Mouse (Mus musculus) MEL (cell line): ENCODE measurements at regions not wholly inside any gene's neighbourhood (a gene's known extent, or its start where the extent isn't known, plus 50 kb on each side); places are given as distances from the start of the nearest gene placed in this dataset.

Source experiments
- DNase-seq: peaks from one replicate; pipeline ENCODE4 v3.0.0; 2011; ENCODE audit warnings: low read depth, low spot score
- H3K27ac ChIP-seq: 2 replicates; pipeline ENCODE4 v1.5.1; 2012; ENCODE audit warnings: low read depth, mild to moderate bottlenecking, control low read depth, low read length, moderate library complexity; ENCODE audit not compliant: control insufficient read depth
- H3K27me3 ChIP-seq, 2 experiments: fragments of 150-350 bp in 1 of 2; sonication (generic) in 1 of 2; 2 replicates each; pipeline ENCODE4 v1.6.1; 2012; ENCODE audit warnings: low read length in 2 of 2, mild to moderate bottlenecking in 2 of 2, improper control_type of control experiment in 1 of 2, moderate library complexity in 1 of 2; ENCODE audit not compliant: insufficient read depth in 2 of 2, control insufficient read depth in 1 of 2
- H3K36me3 ChIP-seq, 2 experiments: 2 replicates each; pipeline ENCODE4 v1.6.1; 2012 to 2014; ENCODE audit warnings: low read length in 2 of 2, improper control_type of control experiment in 1 of 2, inconsistent platforms in 1 of 2, mild to moderate bottlenecking in 1 of 2; ENCODE audit not compliant: insufficient read depth in 2 of 2, control insufficient read depth in 1 of 2
- H3K4me1 ChIP-seq, 2 experiments: fragments of 150-350 bp in 1 of 2; sonication (generic) in 1 of 2; 2 replicates each; pipeline ENCODE4 v1.6.1; 2012; ENCODE audit warnings: low read length in 2 of 2, improper control_type of control experiment in 1 of 2, mild to moderate bottlenecking in 1 of 2; ENCODE audit not compliant: insufficient read depth in 2 of 2, control insufficient read depth in 1 of 2
- H3K4me3 ChIP-seq, 2 experiments: fragments of 150-350 bp in 1 of 2; sonication (generic) in 1 of 2; 2 replicates each; pipeline ENCODE4 v1.5.1; 2012; ENCODE audit warnings: low read depth in 2 of 2, low read length in 2 of 2, mild to moderate bottlenecking in 2 of 2, moderate library complexity in 2 of 2, control low read depth in 1 of 2, improper control_type of control experiment in 1 of 2; ENCODE audit not compliant: control insufficient read depth in 1 of 2, insufficient read depth in 1 of 2
- H3K79me2 ChIP-seq: 2 replicates; pipeline ENCODE4 v1.6.1; 2012; ENCODE audit warnings: mild to moderate bottlenecking, low read length, moderate library complexity; ENCODE audit not compliant: control insufficient read depth, poor library complexity, insufficient read depth
- H3K9ac ChIP-seq: 2 replicates; pipeline ENCODE4 v1.6.1; 2012; ENCODE audit warnings: low read depth, mild to moderate bottlenecking, control low read depth, low read length, moderate library complexity; ENCODE audit not compliant: control insufficient read depth, poor library complexity, severe bottlenecking
- H3K9me3 ChIP-seq: fragments of 150-350 bp; sonication (generic); replicated peaks from 2 replicates; pipeline ENCODE4 v1.6.1; 2012; ENCODE audit warnings: mild to moderate bottlenecking, low read length, improper control_type of control experiment, moderate library complexity; ENCODE audit not compliant: insufficient read depth
- CHD2 ChIP-seq: IDR thresholded peaks from 2 replicates; pipeline ENCODE4 v1.6.1; 2011; ENCODE audit warnings: low read length, improper control_type of control experiment
- CTCF ChIP-seq, 3 experiments: IDR thresholded peaks in 2 of 3; conservative IDR thresholded peaks in 1 of 3; 2 replicates each; pipeline ENCODE4 v1.5.1; 2011 to 2012; ENCODE audit warnings: low read length in 3 of 3, low read depth in 2 of 3, mild to moderate bottlenecking in 2 of 3, improper control_type of control experiment in 1 of 3, inconsistent platforms in 1 of 3, mixed read lengths in 1 of 3, moderate library complexity in 1 of 3; ENCODE audit not compliant: control insufficient read depth in 1 of 3, insufficient read depth in 1 of 3, poor library complexity in 1 of 3, severe bottlenecking in 1 of 3
- GATA1 ChIP-seq: IDR thresholded peaks from 2 replicates; pipeline ENCODE4 v1.6.1; 2011; ENCODE audit warnings: low read depth, low read length, improper control_type of control experiment
- HCFC1 ChIP-seq: IDR thresholded peaks from 2 replicates; pipeline ENCODE4 v1.6.1; 2012; ENCODE audit warnings: low read depth, mild to moderate bottlenecking, inconsistent platforms, low read length, improper control_type of control experiment, moderate library complexity
- MAFK ChIP-seq: IDR thresholded peaks from 2 replicates; pipeline ENCODE4 v1.6.1; 2011; ENCODE audit warnings: low read depth, mild to moderate bottlenecking, low read length, improper control_type of control experiment, borderline replicate concordance
- MAZ ChIP-seq: IDR thresholded peaks from 2 replicates; pipeline ENCODE4 v1.6.1; 2012; ENCODE audit warnings: low read depth, mild to moderate bottlenecking, inconsistent platforms, low read length, improper control_type of control experiment
- MYC ChIP-seq: IDR thresholded peaks from 2 replicates; pipeline ENCODE4 v1.6.1; 2011; ENCODE audit warnings: low read depth, mild to moderate bottlenecking, low read length, improper control_type of control experiment, moderate library complexity
- NELFE ChIP-seq: IDR thresholded peaks from 2 replicates; pipeline ENCODE4 v1.6.1; 2011; ENCODE audit warnings: low read depth, low read length, improper control_type of control experiment
- POLR2AphosphoS5 ChIP-seq: IDR thresholded peaks from 2 replicates; pipeline ENCODE4 v1.6.1; 2012; ENCODE audit warnings: low read depth, borderline replicate concordance, mild to moderate bottlenecking, inconsistent platforms, low read length, moderate library complexity, mixed read lengths
- RCOR1 ChIP-seq: IDR thresholded peaks from 2 replicates; pipeline ENCODE4 v1.6.1; 2012; ENCODE audit warnings: low read depth, mild to moderate bottlenecking, inconsistent platforms, low read length, improper control_type of control experiment
- SIN3A ChIP-seq: IDR thresholded peaks from 2 replicates; pipeline ENCODE4 v1.6.1; 2012; ENCODE audit warnings: low read length, improper control_type of control experiment, inconsistent platforms
- TBP ChIP-seq: IDR thresholded peaks from 2 replicates; pipeline ENCODE4 v1.8.0; 2011; ENCODE audit warnings: low read depth, low read length, improper control_type of control experiment

- TF ChIP-seq MYC (no peak), HCFC1 (no peak), POLR2AphosphoS5 (no peak), RCOR1 (no peak), CHD2 (no peak), SIN3A (no peak)
- Histone ChIP-seq H3K9me3 (no peaks in the 10 kb centered on the region), H3K9ac (no peak overlapping the region), H3K36me3 (peaks cover 0 to 3% of the 10 kb centered on the region in 2 experiments; a peak in 1 of 4 replicates), H3K4me3 (no peak overlapping the region), H3K79me2 (no peaks in the 10 kb centered on the region), H3K27ac (no peak overlapping the region), H3K4me1 (0 out of 4 replicates have a peak, but pooled peaks cover 0 to 3% of the 10 kb centered on the region in 2 experiments), H3K27me3 (no peaks in the 10 kb centered on the region; a peak in 1 of 4 replicates)
- DNase-seq, result no peak
These were observed 68.3 kb upstream of the Sec14l1 start for GRCm38 (mm10) chr11:117046636-117047035.

- peak; percentile 91 for DNase-seq
- H3K9me3 ChIP-seq, result no peaks in the 10 kb centered on the region
- H3K27me3 ChIP-seq, result no peaks in the 10 kb centered on the region
- H3K4me3 ChIP-seq, result peak overlapping the region in 1 of 2 experiments; percentile 48; a peak in 3 of 4 replicates
- no peak overlapping the region for H3K9ac ChIP-seq
- 0 out of 4 replicates have a peak, but pooled peaks cover 0 to 3% of the 10 kb centered on the region in 2 experiments for H3K4me1 ChIP-seq
- TF ChIP-seq GATA1 (no peak), TBP (no peak), NELFE (no peak), MAFK (peak; percentile 99), MAZ (no peak)
- H3K27ac ChIP-seq, result no peak overlapping the region
- no peaks in the 10 kb centered on the region for H3K79me2 ChIP-seq
- peaks cover 0 to 3% of the 10 kb centered on the region in 2 experiments; a peak in 1 of 4 replicates for H3K36me3 ChIP-seq
These were observed 67.6 kb upstream of the Sec14l1 start for GRCm38 (mm10) chr11:117047172-117047950.

- H3K36me3 ChIP-seq, result peaks cover 0 to 3% of the 10 kb centered on the region in 2 experiments; a peak in 1 of 4 replicates
- no peak overlapping the region for H3K4me3 ChIP-seq
- TF ChIP-seq CTCF (IDR thresholded peaks at IDR 0.05 in 2 of 3, conservative IDR thresholded peaks at IDR 0.05 in 1 of 3; ENCODE audit: control insufficient read depth in 1 of 3, insufficient read depth in 1 of 3, low read depth in 2 of 3, low read length in 3 of 3, poor library complexity in 1 of 3, severe bottlenecking in 1 of 3) (peak in 2 of 3 experiments; percentile 27 to 32; a peak in 3 of 6 replicates), RCOR1 (no peak)
These were observed 66.1 kb upstream of the Sec14l1 start for GRCm38 (mm10) chr11:117048911-117049310.

More at GRCm38 (mm10) chr11:117048911-117049310, 66.1 kb upstream of the Sec14l1 start:
- no peaks in the 10 kb centered on the region for H3K27me3 ChIP-seq
- no peaks in the 10 kb centered on the region for H3K79me2 ChIP-seq
- H3K9me3 ChIP-seq, result no peaks in the 10 kb centered on the region
- H3K4me1 ChIP-seq, result 0 out of 4 replicates have a peak, but pooled peaks cover 0 to 3% of the 10 kb centered on the region in 2 experiments
- no peak overlapping the region for H3K27ac ChIP-seq
- H3K9ac ChIP-seq, result no peak overlapping the region
- no peak for DNase-seq
